Mouse (Mus musculus): Measurements from ENCODE around the gene Tssk2.

Gene Tssk2

GRCm38 (mm10) chr16:17949421-17949877 is 51.0 kb downstream of the Tssk2 start:
- no peak for DNase-seq
